Mouse (Mus musculus) cerebellum, postnatal 4 days (tissue): ENCODE measurements at regions not wholly inside any gene's neighbourhood (a gene's known extent, or its start where the extent isn't known, plus 50 kb on each side); places are given as distances from the start of the nearest gene placed in this dataset.

ENCODE experiments used
- DNase-seq, 2 experiments: peaks; one replicate each; pipeline ENCODE4 v3.0.0; 2022; ENCODE audit warnings: low spot score in 2 of 2, mixed read lengths in 1 of 2

- DNase-seq: no peak
Measured at GRCm38 (mm10) chr16:42808864-42809263, 66.8 kb upstream of the Zbtb20 start.

GRCm38 (mm10) chr16:42807536-42807935, 68.1 kb upstream of the Zbtb20 start:
- DNase-seq: no peak

- DNase-seq: no peak
Measured at GRCm38 (mm10) chr16:42803609-42804008, 72.1 kb upstream of the Zbtb20 start.

- DNase-seq: peak in 1 of 2 experiments; percentile 4
Measured at GRCm38 (mm10) chr16:42792571-42792970, 83.1 kb upstream of the Zbtb20 start.

GRCm38 (mm10) chr16:42784712-42785111, 91.0 kb upstream of the Zbtb20 start:
- DNase-seq: no peak

- no peak for DNase-seq
Measured at GRCm38 (mm10) chr16:42784031-42784430, 91.7 kb upstream of the Zbtb20 start.

GRCm38 (mm10) chr16:42782091-42782679, 93.5 kb upstream of the Zbtb20 start:
- DNase-seq: peak in 1 of 2 experiments; percentile 44

GRCm38 (mm10) chr16:42781096-42782071, 94.3 kb upstream of the Zbtb20 start:
- DNase-seq: no peak

- DNase-seq: no peak
Measured at GRCm38 (mm10) chr16:42779957-42780356, 95.7 kb upstream of the Zbtb20 start.

GRCm38 (mm10) chr16:42772640-42773039, 103.0 kb upstream of the Zbtb20 start:
- DNase-seq: no peak

- no peak for DNase-seq
Measured at GRCm38 (mm10) chr16:42770199-42770598, 105.5 kb upstream of the Zbtb20 start.

GRCm38 (mm10) chr16:42748681-42749080, 127.0 kb upstream of the Zbtb20 start:
- no peak for DNase-seq

GRCm38 (mm10) chr16:42745943-42746675, 129.6 kb upstream of the Zbtb20 start:
- no peak for DNase-seq

GRCm38 (mm10) chr16:42743538-42743937, 132.1 kb upstream of the Zbtb20 start:
- DNase-seq: no peak

- no peak for DNase-seq
Measured at GRCm38 (mm10) chr16:42743120-42743519, 132.6 kb upstream of the Zbtb20 start.

- DNase-seq: no peak
Measured at GRCm38 (mm10) chr16:42727826-42728225, 147.9 kb upstream of the Zbtb20 start.

GRCm38 (mm10) chr16:42719915-42720314, 155.8 kb upstream of the Zbtb20 start:
- no peak for DNase-seq

GRCm38 (mm10) chr16:42718452-42718851, 157.2 kb upstream of the Zbtb20 start:
- no peak for DNase-seq

- DNase-seq: no peak
Measured at GRCm38 (mm10) chr16:42717828-42718412, 157.8 kb upstream of the Zbtb20 start.

GRCm38 (mm10) chr16:42717075-42717827, 158.4 kb upstream of the Zbtb20 start:
- no peak for DNase-seq

GRCm38 (mm10) chr16:42702676-42703075, 173.0 kb upstream of the Zbtb20 start:
- no peak for DNase-seq
